Mouse (Mus musculus): ENCODE measurements around the gene Spag17.

Gene Spag17

GRCm38 (mm10) chr3:99964345-99964744 is 79.1 kb downstream of the Spag17 start:
- no peak for DNase-seq (ENCODE audit: low read depth, low spot score)

GRCm38 (mm10) chr3:99965863-99966262 is 80.7 kb downstream of the Spag17 start:
- DNase-seq (ENCODE audit: low read depth, low spot score) = no peak

GRCm38 (mm10) chr3:99966285-99966684 is 81.1 kb downstream of the Spag17 start:
- no peak for DNase-seq (ENCODE audit: low read depth, low spot score)

GRCm38 (mm10) chr3:99970766-99971165 is 85.6 kb downstream of the Spag17 start:
- no peak for DNase-seq (ENCODE audit: low read depth, low spot score)

GRCm38 (mm10) chr3:99981046-99981445 is 95.8 kb downstream of the Spag17 start:
- DNase-seq (ENCODE audit: low read depth, low spot score) = peak; percentile 3

- no peak for DNase-seq (ENCODE audit: low read depth, low spot score)
These were observed 119.5 kb downstream of the Spag17 start for GRCm38 (mm10) chr3:100004676-100005075.

- no peak for DNase-seq (ENCODE audit: low read depth, low spot score)
These were observed 124.6 kb downstream of the Spag17 start for GRCm38 (mm10) chr3:100009807-100010206.

- no peak for DNase-seq (ENCODE audit: low read depth, low spot score)
These were observed 128.9 kb downstream of the Spag17 start for GRCm38 (mm10) chr3:100014110-100014509.

GRCm38 (mm10) chr3:100031291-100031690 is 146.1 kb downstream of the Spag17 start:
- peak; percentile 30 for DNase-seq (ENCODE audit: low read depth, low spot score)

- no peak for DNase-seq (ENCODE audit: low read depth, low spot score)
These were observed 147.8 kb downstream of the Spag17 start for GRCm38 (mm10) chr3:100032969-100033368.

GRCm38 (mm10) chr3:100034366-100034956 is 149.3 kb downstream of the Spag17 start:
- peak; percentile 17 for DNase-seq (ENCODE audit: low read depth, low spot score)

GRCm38 (mm10) chr3:100035097-100035496 is 149.9 kb downstream of the Spag17 start:
- DNase-seq (ENCODE audit: low read depth, low spot score) = no peak

- no peak for DNase-seq (ENCODE audit: low read depth, low spot score)
These were observed 151.6 kb downstream of the Spag17 start for GRCm38 (mm10) chr3:100036846-100037245.

GRCm38 (mm10) chr3:100074406-100074805 is 189.2 kb downstream of the Spag17 start:
- no peak for DNase-seq (ENCODE audit: low read depth, low spot score)

- DNase-seq (ENCODE audit: low read depth, low spot score) = no peak
These were observed 217.3 kb downstream of the Spag17 start for GRCm38 (mm10) chr3:100102386-100103092.

- no peak for DNase-seq (ENCODE audit: low read depth, low spot score)
These were observed 221.5 kb downstream of the Spag17 start for GRCm38 (mm10) chr3:100106736-100107135.

GRCm38 (mm10) chr3:100118681-100119080 is 233.5 kb downstream of the Spag17 start:
- no peak for DNase-seq (ENCODE audit: low read depth, low spot score)

GRCm38 (mm10) chr3:100121961-100122360 is 236.8 kb downstream of the Spag17 start:
- DNase-seq (ENCODE audit: low read depth, low spot score) = no peak

- no peak for DNase-seq (ENCODE audit: low read depth, low spot score)
These were observed 237.2 kb downstream of the Spag17 start for GRCm38 (mm10) chr3:100122445-100122844.

- no peak for DNase-seq (ENCODE audit: low read depth, low spot score)
These were observed 275.7 kb downstream of the Spag17 start for GRCm38 (mm10) chr3:100160682-100161445.

GRCm38 (mm10) chr3:100161665-100162314 is 276.6 kb downstream of the Spag17 start:
- no peak for DNase-seq (ENCODE audit: low read depth, low spot score)
